Mouse (Mus musculus): ENCODE data around the gene Fam83e. TPM values are rescaled to one million over a fixed set of nuclear protein-coding genes. Genes with fewer than 3 reads are reported as not detected.

Gene Fam83e
- polyA plus RNA-seq, 1 experiment from 2014 or later, result 0.48 TPM

DNA sequence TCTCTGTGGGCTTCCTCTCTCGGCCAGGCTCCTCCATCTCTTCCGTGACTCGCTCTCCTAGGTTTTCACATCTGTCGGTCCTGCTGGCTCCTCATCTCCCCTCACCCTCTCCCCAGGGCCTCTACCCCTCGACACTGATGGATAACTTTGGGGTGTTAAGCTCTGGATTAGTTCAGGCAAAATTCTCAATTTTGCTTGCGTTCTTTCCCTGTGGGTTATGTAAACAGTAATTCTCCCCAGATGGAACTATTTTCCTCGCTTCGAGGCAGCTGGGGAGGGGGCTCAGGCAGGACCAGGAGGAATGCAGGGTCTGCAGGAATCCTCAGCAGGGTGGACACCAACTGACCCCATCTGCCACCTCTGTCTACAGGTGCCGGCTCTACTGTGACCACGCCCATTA, 35.2 kb upstream of the Fam83e start:
- no peak overlapping the region for H3K4me3 ChIP-seq (ENCODE audit: low read depth, low read length)

GRCm38 (mm10) chr7:45686841-45687240, 34.2 kb upstream of the Fam83e start:
- WGBS, result 67% methylated on average over 3 of the region's 3 CpGs
- Histone ChIP-seq H3K27me3 (ENCODE audit: control insufficient read depth, insufficient read depth, low read depth, low read length) (no peaks in the 10 kb centered on the region), H3K4me2 (ENCODE audit: low read length) (no peak overlapping the region), H3K9me3 (replicated peaks; ENCODE audit: control insufficient read depth, low read length, poor library complexity, severe bottlenecking) (no peaks in the 10 kb centered on the region), H3K36me3 (ENCODE audit: control insufficient read depth, insufficient read depth, low read length) (no peaks in the 10 kb centered on the region), H3K4me3 (ENCODE audit: low read depth, low read length) (no peak overlapping the region), H3K4me1 (ENCODE audit: control insufficient read depth, insufficient read depth, low read length) (peaks cover 3% of the 10 kb centered on the region; the same call in 1 of the 2 replicates), H3K9ac (ENCODE audit: low read depth, low read length) (no peak overlapping the region), H3K27ac (ENCODE audit: low read length) (no peak overlapping the region)
- ATAC-seq, result no peak

More for the DNA sequence above, 35.2 kb upstream of the Fam83e start:
- WGBS, result 64% methylated on average over 10 of the region's 10 CpGs
- H3K9me3 ChIP-seq (replicated peaks; ENCODE audit: control insufficient read depth, low read length, poor library complexity, severe bottlenecking), result no peaks in the 10 kb centered on the region
- H3K4me2 ChIP-seq (ENCODE audit: low read length), result no peak overlapping the region
- peaks cover 3% of the 10 kb centered on the region; the same call in 1 of the 2 replicates for H3K4me1 ChIP-seq (ENCODE audit: control insufficient read depth, insufficient read depth, low read length)
- no peak overlapping the region for H3K27ac ChIP-seq (ENCODE audit: low read length)
- no peak overlapping the region for H3K9ac ChIP-seq (ENCODE audit: low read depth, low read length)
- no peak for ATAC-seq
- H3K36me3 ChIP-seq (ENCODE audit: control insufficient read depth, insufficient read depth, low read length), result no peaks in the 10 kb centered on the region
- H3K27me3 ChIP-seq (ENCODE audit: control insufficient read depth, insufficient read depth, low read depth, low read length), result no peaks in the 10 kb centered on the region

- ATAC-seq, result no peak
Observed at GRCm38 (mm10) chr7:45689099-45689498, 31.9 kb upstream of the Fam83e start.

DNA sequence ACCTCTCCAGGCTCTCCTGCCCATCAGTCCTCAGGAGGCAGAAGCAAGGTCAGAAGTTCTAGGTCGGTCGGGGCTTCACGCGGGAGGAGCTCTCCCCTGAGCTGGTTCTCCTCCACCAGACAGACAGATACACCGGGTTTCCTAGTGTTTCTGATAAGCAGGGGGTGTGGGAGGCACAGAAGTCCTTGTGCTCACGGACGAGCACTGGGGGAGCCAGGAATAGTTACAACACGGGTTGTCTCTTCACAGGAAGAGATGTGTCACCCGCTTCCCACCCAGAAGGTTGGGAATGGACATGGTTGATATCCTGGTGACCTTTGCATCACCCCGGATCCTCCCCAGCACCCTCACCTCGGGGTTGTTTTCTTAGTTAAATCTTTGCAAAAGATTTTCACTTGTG, 31.2 kb upstream of the Fam83e start:
- no peak overlapping the region for H3K4me3 ChIP-seq (ENCODE audit: low read depth, low read length)
- no peaks in the 10 kb centered on the region for H3K36me3 ChIP-seq (ENCODE audit: control insufficient read depth, insufficient read depth, low read length)
- H3K27ac ChIP-seq (ENCODE audit: low read length), result no peak overlapping the region
- no peaks in the 10 kb centered on the region for H3K4me1 ChIP-seq (ENCODE audit: control insufficient read depth, insufficient read depth, low read length)
- 74% methylated on average over 11 of the region's 11 CpGs for WGBS
- H3K9me3 ChIP-seq (replicated peaks; ENCODE audit: control insufficient read depth, low read length, poor library complexity, severe bottlenecking), result no peaks in the 10 kb centered on the region
- no peak overlapping the region for H3K4me2 ChIP-seq (ENCODE audit: low read length)
- no peak for ATAC-seq
- no peak overlapping the region for H3K9ac ChIP-seq (ENCODE audit: low read depth, low read length)
- H3K27me3 ChIP-seq (ENCODE audit: control insufficient read depth, insufficient read depth, low read depth, low read length), result no peaks in the 10 kb centered on the region

More at GRCm38 (mm10) chr7:45689099-45689498, 31.9 kb upstream of the Fam83e start:
- Histone ChIP-seq H3K27me3 (ENCODE audit: control insufficient read depth, insufficient read depth, low read depth, low read length) (no peaks in the 10 kb centered on the region), H3K4me3 (ENCODE audit: low read depth, low read length) (no peak overlapping the region), H3K4me1 (ENCODE audit: control insufficient read depth, insufficient read depth, low read length) (no peaks in the 10 kb centered on the region), H3K27ac (ENCODE audit: low read length) (no peak overlapping the region), H3K9me3 (replicated peaks; ENCODE audit: control insufficient read depth, low read length, poor library complexity, severe bottlenecking) (no peaks in the 10 kb centered on the region), H3K4me2 (ENCODE audit: low read length) (no peak overlapping the region), H3K36me3 (ENCODE audit: control insufficient read depth, insufficient read depth, low read length) (no peaks in the 10 kb centered on the region), H3K9ac (ENCODE audit: low read depth, low read length) (no peak overlapping the region)
- WGBS, result 69% methylated on average over 6 of the region's 6 CpGs

- Histone ChIP-seq H3K9me3 (replicated peaks; ENCODE audit: control insufficient read depth, low read length, poor library complexity, severe bottlenecking) (no peaks in the 10 kb centered on the region), H3K36me3 (ENCODE audit: control insufficient read depth, insufficient read depth, low read length) (no peaks in the 10 kb centered on the region), H3K9ac (ENCODE audit: low read depth, low read length) (no peak overlapping the region), H3K27ac (ENCODE audit: low read length) (no peak overlapping the region), H3K4me3 (ENCODE audit: low read depth, low read length) (no peak overlapping the region), H3K27me3 (ENCODE audit: control insufficient read depth, insufficient read depth, low read depth, low read length) (no peaks in the 10 kb centered on the region), H3K4me2 (ENCODE audit: low read length) (no peak overlapping the region), H3K4me1 (ENCODE audit: control insufficient read depth, insufficient read depth, low read length) (no peaks in the 10 kb centered on the region)
- no peak for ATAC-seq
- WGBS, result 88% methylated on average over 2 of the region's 2 CpGs
Observed at GRCm38 (mm10) chr7:45692364-45692763, 28.6 kb upstream of the Fam83e start.

- Histone ChIP-seq H3K27me3 (ENCODE audit: control insufficient read depth, insufficient read depth, low read depth, low read length) (peaks cover 3% of the 10 kb centered on the region; the same call in 1 of the 2 replicates), H3K9me3 (replicated peaks; ENCODE audit: control insufficient read depth, low read length, poor library complexity, severe bottlenecking) (no peaks in the 10 kb centered on the region), H3K4me1 (ENCODE audit: control insufficient read depth, insufficient read depth, low read length) (peaks cover 6% of the 10 kb centered on the region; the same call in 1 of the 2 replicates), H3K9ac (ENCODE audit: low read depth, low read length) (no peak within 1 kb of the TSS), H3K27ac (ENCODE audit: low read length) (no peak within 1 kb of the TSS), H3K4me3 (ENCODE audit: low read depth, low read length) (no peak within 1 kb of the TSS), H3K4me2 (ENCODE audit: low read length) (no peak within 1 kb of the TSS), H3K36me3 (ENCODE audit: control insufficient read depth, insufficient read depth, low read length) (no peaks in the 10 kb centered on the region)
- ATAC-seq, result no peak
- WGBS, result 93% methylated on average over 50 of the region's 50 CpGs
Observed at GRCm38 (mm10) chr7:45693921-45694591, 27.0 kb upstream of the Fam83e start, which contains the start of gene Sec1. Gene Sec1, minus strand, starts transcription at chr7:45694402.

- 19% methylated on average over 6 of the region's 6 CpGs for WGBS
- Histone ChIP-seq H3K9ac (ENCODE audit: low read depth, low read length) (no peak overlapping the region), H3K36me3 (ENCODE audit: control insufficient read depth, insufficient read depth, low read length) (no peaks in the 10 kb centered on the region), H3K9me3 (replicated peaks; ENCODE audit: control insufficient read depth, low read length, poor library complexity, severe bottlenecking) (no peaks in the 10 kb centered on the region), H3K4me3 (ENCODE audit: low read depth, low read length) (no peak overlapping the region), H3K4me2 (ENCODE audit: low read length) (no peak overlapping the region), H3K27me3 (ENCODE audit: control insufficient read depth, insufficient read depth, low read depth, low read length) (peaks cover 3% of the 10 kb centered on the region; the same call in 1 of the 2 replicates), H3K4me1 (ENCODE audit: control insufficient read depth, insufficient read depth, low read length) (peaks cover 8% of the 10 kb centered on the region), H3K27ac (ENCODE audit: low read length) (no peak overlapping the region)
- ATAC-seq, result no peak
Observed at GRCm38 (mm10) chr7:45695098-45695497, 25.9 kb upstream of the Fam83e start.

DNA sequence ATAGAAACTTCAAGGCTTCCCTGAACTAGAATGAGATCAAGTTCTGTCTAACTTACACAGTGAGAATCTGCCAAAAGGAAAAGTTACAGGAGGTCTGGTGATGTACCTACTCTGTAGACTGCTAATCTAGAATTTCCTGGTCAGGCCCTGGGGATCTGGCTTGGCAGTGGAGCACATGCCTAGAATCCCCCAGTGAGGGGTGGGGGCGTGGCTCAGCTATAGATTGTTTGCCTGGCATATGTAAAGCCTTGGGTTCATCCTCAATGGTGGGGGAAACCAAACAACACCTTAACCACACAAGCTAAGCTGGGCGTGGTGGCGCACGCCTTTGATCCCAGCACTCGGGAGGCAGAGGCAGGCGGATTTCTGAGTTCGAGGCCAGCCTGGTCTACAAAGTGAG, 23.1 kb upstream of the Fam83e start:
- Histone ChIP-seq H3K36me3 (ENCODE audit: control insufficient read depth, insufficient read depth, low read length) (no peaks in the 10 kb centered on the region), H3K9me3 (replicated peaks; ENCODE audit: control insufficient read depth, low read length, poor library complexity, severe bottlenecking) (no peaks in the 10 kb centered on the region), H3K4me3 (ENCODE audit: low read depth, low read length) (no peak overlapping the region), H3K9ac (ENCODE audit: low read depth, low read length) (no peak overlapping the region), H3K27me3 (ENCODE audit: control insufficient read depth, insufficient read depth, low read depth, low read length) (peaks cover 3% of the 10 kb centered on the region; the same call in 1 of the 2 replicates), H3K4me2 (ENCODE audit: low read length) (no peak overlapping the region), H3K27ac (ENCODE audit: low read length) (no peak overlapping the region), H3K4me1 (ENCODE audit: control insufficient read depth, insufficient read depth, low read length) (peaks cover 25% of the 10 kb centered on the region)
- ATAC-seq, result no peak
- WGBS, result 83% methylated on average over 6 of the region's 7 CpGs

DNA sequence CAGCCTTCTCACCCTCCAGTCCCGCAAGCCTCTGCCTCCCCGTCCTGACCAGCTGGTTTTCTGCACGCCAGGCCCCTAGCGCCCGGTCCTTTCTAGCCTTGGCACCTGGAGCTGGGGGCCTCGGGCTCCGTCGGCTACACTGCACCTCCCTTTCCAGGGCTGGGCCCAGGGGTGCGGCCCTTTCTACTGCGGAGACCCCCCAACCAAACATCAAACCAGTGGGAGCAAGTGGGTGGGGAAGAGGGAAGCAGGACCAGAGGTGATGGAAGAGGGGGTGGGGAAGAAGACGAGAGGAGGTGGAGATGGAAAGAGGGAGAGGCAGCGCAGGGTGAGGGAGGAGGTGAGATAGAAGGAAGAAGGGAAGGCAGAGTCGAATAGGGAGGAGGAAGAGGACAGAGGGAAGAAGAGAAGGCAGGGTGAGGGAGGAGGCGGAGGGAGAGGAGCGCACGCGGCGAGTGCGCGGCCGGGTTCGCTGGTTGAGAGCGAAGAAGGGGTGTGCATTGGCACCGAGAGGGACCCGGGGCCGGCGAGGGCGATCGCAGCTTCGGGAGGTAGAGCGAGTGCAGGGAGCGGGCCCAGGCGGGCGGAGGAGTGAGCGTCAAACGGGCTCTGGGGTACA, 21.4 kb upstream of the Fam83e start, which contains the start of gene Car11:
Gene Car11, plus strand, starts transcription at position 321 of the 619 bp plus-strand sequence.
- H3K27me3 ChIP-seq (ENCODE audit: control insufficient read depth, insufficient read depth, low read depth, low read length), result peaks cover 3% of the 10 kb centered on the region; the same call in 1 of the 2 replicates
- peak within 1 kb of the TSS; percentile 87 for H3K27ac ChIP-seq (ENCODE audit: low read length)
- peak within 1 kb of the TSS; percentile 78 for H3K9ac ChIP-seq (ENCODE audit: low read depth, low read length)
- peak; percentile 9 for ATAC-seq
- H3K4me3 ChIP-seq (ENCODE audit: low read depth, low read length), result peak within 1 kb of the TSS; percentile 59
- H3K36me3 ChIP-seq (ENCODE audit: control insufficient read depth, insufficient read depth, low read length), result no peaks in the 10 kb centered on the region
- H3K9me3 ChIP-seq (replicated peaks; ENCODE audit: control insufficient read depth, low read length, poor library complexity, severe bottlenecking), result no peaks in the 10 kb centered on the region
- H3K4me1 ChIP-seq (ENCODE audit: control insufficient read depth, insufficient read depth, low read length), result peaks cover 36% of the 10 kb centered on the region
- peak within 1 kb of the TSS; percentile 81 for H3K4me2 ChIP-seq (ENCODE audit: low read length)
- WGBS, result 1% methylated on average over 34 of the region's 36 CpGs
